Mouse (Mus musculus): ENCODE data around the gene Ptprj.

- TF ChIP-seq POLR2A (IDR thresholded peaks at IDR 0.05; ENCODE audit: insufficient read depth, low read depth, low read length) (no peak), CTCF (IDR thresholded peaks at IDR 0.05; ENCODE audit: insufficient read depth, low read depth, low read length) (no peak)
Measured at GRCm38 (mm10) chr2:90576936-90577335, 3.5 kb downstream of the Ptprj start.

All from olfactory bulb, adult 2 months (tissue).